Mouse (Mus musculus) ZHBTc4 (cell line): Measurements from ENCODE around the gene Sorbs1.

Source experiments
- DNase-seq: peaks from one replicate; pipeline ENCODE4 v3.0.0-alpha.2; 2011; ENCODE audit warnings: low read depth, low spot score

Sorbs1 gene

DNA sequence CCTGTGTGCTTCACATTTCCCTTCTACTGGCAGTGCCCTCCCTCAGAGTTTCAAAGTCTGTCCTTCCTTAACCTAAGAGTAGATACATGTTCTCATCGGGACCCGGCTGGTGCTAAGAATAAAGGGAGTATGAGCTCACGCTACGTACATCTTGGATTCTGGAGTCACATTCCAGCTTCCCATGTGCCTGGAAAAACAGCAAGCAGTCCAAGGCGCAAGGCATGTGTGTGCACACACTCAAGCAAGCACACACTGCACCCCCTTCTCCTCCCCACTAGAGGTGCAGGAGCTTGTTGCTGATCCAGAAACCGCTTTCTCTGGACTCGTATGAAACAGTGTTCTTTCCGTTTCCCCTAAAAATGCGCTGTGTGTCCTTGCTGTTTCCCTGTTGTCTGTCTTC lies 210.7 kb downstream of the Sorbs1 start:
- DNase-seq: no peak

DNA sequence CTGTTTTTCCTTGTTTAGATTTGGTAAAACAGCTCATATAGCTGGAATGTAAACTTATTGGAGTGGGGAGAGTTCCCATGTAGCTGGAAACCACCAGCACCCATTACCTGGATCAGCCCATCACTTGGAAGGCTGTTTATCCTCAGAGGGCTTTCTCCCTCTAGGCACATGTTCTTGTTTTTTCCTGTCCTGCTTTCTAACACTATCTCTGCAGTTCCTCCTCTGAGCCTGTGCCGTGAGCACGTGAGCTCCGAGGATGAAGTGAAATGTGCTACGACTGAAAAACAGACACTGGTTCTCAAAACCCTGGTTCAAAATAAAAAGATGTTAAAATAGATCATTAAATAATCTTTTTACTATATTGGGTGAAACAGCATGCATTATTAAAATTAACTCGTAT lies 211.1 kb downstream of the Sorbs1 start:
- DNase-seq: no peak

- DNase-seq: no peak
Observed at GRCm38 (mm10) chr19:40299983-40300759, 213.4 kb downstream of the Sorbs1 start.

DNA sequence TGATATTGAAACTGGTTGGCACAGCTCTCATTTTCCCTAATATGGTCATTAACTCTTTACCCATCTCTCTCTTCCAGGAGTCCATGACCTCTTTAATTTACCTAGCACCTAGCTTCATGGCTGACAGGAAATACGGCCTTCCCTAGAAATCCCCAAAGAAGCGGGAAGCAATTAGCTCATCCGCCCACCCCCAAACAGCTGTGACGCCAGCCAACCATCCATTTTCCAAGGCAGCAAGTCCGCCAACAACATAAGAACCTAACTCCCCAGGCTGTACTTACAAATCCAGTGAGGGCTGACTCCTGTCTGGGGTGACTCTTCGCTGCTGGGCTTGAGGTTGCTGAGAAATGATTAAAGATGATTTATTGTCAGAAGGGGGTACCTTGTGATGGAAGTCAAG lies 214.4 kb downstream of the Sorbs1 start:
- DNase-seq: no peak

DNA sequence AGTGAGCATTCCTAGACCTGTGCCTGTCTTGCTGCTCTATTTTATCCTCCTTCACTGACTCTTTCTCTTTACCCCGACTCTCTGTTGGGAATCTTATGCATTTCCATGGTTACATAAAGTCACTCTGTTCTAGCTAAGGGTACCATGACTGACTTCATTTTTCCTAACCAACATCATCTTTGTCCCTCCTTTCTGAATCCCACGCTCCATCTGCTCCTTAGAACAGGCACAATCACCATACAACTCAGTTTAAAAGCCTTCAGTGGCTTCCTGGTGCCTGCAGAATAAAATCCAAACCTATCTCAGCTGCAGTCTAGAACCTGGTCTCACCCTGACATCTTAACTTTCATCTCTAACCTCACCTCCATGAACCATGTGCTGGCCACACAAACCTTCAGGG lies 215.0 kb downstream of the Sorbs1 start:
- no peak for DNase-seq

DNA sequence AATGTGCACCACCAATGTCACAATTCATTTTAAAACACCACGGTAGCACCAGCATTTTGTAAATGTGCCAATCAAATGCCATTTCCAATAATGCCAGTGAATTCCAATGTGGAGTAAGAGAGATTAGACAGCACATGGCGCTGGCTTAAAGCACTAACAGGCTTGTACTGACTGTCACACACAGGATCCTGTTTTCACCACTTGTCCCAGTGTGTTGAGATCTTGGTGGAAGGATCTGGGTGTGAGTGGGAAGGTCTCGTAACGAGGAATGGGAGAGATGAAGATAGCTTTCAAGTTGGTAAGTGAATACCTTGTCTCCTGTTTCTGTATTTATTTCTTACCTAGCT lies 215.8 kb downstream of the Sorbs1 start:
- no peak for DNase-seq

DNA sequence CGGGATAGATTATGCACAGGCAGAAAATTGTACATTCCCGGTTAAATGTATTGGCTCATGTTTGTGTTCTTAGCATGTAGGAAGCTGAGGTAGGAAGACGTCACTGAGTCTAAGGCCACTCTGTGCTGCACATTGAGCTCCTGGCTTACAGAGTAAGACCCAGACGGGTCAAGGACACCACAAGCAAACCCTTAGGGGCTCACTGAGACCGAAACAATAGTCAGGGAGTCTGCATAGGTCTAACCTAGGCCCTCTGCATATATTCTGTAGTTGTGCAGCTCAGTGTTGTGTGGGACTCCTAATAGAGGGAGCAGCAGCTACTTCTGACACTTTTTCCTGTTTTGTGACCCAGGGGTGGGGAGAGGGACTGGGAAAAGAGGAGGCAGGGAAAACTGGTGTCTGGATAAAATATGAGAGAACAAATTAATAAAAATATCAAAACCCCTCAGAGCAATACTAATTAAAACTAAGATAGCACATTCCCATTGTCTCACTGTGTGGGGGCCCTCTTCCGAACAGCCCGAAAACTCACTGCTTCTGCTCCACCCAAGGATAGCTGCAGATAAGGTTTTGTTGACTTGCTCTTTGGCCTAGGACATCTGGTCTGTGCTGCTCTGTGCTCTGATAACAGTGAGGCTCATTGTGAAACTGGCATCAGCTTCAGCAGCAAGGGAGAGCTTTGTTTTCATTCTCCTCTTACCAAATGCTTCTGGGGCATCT lies 216.3 kb downstream of the Sorbs1 start:
- no peak for DNase-seq

DNA sequence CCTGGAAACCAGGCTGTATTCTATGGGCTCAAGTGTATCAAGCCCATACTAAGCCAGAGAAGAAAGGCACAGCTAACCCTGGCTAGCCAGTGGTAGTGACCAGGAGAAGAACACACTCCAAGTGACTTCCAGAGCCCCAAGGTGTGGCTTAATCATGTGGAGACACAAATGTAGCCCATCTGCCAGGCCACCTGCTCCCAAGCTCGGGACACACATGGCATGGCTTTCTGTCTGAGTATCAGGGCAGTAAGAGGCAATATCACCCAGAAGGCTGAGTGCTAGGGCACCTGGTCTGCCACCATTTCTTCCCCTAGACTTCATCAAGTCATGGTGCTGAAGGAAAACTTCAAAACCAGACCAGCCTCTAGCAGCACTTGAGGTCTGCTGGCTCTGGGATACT lies 219.3 kb downstream of the Sorbs1 start:
- DNase-seq: no peak

DNA sequence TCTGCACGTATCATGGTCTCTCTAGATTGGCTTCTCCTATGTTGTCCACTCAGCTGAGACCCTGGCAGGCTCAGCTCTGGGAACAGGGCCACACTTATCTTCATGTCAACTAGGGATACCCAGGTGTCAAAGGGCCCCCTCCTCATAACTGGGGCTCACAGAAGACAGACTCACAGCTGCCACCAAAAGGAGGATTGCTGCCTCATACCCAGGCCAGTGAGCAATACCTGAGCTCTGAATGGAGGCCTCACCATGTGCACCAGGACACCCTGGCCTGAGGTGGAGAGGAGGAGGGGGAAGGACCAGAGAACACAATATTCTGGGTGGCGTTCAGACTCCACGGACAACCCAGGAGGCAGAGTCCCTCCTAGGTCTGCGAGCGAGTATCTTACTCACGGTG lies 219.8 kb downstream of the Sorbs1 start:
- no peak for DNase-seq

GRCm38 (mm10) chr19:40290099-40290724 lies 223.4 kb downstream of the Sorbs1 start:
- DNase-seq: no peak

DNA sequence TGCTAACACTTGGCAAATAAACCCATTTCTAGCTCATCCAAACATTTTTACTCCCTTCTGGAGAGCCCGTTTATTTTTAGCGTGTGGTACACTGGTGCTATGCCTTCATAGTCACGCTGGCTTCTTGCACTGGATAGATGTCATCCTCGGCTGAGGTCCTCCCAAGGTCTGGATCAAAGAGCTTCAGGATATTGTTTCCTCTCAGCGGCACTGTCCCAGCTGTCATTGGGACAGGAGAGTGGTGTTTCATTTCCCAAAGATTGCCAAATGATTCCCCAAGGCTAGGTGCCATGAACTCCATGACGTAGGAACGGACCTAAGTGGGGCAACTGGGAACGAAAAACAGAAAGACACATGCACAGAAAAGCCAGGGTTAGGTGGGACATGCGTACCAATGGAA lies 225.2 kb downstream of the Sorbs1 start:
- DNase-seq: no peak

DNA sequence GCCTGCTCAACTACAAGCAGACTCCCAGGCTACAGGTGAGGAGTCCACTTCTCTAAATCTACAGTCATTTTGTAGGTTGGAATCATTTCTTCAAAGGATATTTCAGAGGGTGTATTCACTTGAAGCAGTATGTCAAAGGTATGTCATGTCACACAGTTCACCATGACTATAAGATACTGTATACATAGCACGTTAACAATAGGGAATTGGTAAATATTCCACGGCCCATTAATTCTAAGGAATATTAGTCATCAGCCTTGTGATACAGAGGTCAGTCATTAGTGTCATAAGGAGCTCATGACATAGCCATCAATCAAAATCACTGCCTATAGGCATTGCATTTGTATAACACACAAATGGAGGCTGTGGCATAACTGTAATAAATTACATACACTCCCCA lies 228.9 kb downstream of the Sorbs1 start:
- no peak for DNase-seq

DNA sequence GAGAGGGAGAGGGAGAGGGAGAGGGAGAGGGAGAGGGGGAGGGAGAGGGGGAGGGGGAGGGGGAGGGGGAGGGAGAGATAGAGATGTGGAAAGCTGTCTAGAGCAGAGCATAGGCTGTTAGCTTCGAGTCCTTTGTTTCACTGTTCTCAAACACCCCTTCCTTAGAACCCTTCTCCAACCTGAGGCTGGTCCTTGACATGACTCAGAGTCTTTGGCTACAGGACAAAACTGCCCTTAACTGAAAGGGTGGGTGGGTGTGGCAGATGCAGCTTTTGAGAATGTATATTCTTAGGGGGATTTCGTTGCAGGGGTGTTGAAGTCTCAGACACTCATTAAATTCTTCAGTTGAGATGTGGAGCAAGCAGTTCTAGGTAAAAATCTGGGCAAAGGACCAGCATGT lies 230.2 kb downstream of the Sorbs1 start:
- no peak for DNase-seq

GRCm38 (mm10) chr19:40278372-40279023 lies 235.1 kb downstream of the Sorbs1 start:
- no peak for DNase-seq

DNA sequence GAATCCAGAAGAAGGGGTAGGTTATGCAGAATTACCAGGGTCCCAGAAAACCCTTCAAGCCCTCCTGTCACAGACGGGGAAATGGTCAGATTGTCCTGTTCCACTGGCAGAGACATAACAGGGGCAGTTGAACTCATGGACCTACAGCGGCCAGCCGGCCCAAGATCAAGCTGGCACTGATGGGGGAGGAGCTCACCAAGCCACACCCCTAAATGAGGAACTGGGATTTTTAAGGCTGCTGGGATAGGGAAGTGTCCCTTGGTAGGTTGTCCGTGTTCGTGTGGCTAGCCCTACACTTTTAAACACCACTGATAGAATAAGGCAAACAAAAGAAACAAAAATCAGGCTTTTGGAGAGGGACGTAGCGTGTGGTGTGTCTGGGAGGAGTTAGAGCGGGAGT lies 236.1 kb downstream of the Sorbs1 start:
- DNase-seq: no peak

- peak; percentile 83 for DNase-seq
Observed at GRCm38 (mm10) chr19:40275401-40276188, 238.0 kb downstream of the Sorbs1 start.

- peak; percentile 87 for DNase-seq
Observed at GRCm38 (mm10) chr19:40272674-40273073, 240.9 kb downstream of the Sorbs1 start.

GRCm38 (mm10) chr19:40271308-40271892 lies 242.2 kb downstream of the Sorbs1 start, which contains the start of gene Pdlim1:
Pdlim1 (minus strand) TSS chr19:40271842.
- peak; percentile 96 for DNase-seq

- peak; percentile 84 for DNase-seq
Observed at GRCm38 (mm10) chr19:40270351-40271307, 242.9 kb downstream of the Sorbs1 start.

GRCm38 (mm10) chr19:40269526-40269925 lies 244.1 kb downstream of the Sorbs1 start:
- no peak for DNase-seq
